Mouse (Mus musculus) cerebellum, adult 11-12 months (tissue): ENCODE results near the gene Irak4.

ENCODE experiments used
- DNase-seq: peaks from one replicate; pipeline ENCODE4 v3.0.0; 2022

The Irak4 gene

DNA sequence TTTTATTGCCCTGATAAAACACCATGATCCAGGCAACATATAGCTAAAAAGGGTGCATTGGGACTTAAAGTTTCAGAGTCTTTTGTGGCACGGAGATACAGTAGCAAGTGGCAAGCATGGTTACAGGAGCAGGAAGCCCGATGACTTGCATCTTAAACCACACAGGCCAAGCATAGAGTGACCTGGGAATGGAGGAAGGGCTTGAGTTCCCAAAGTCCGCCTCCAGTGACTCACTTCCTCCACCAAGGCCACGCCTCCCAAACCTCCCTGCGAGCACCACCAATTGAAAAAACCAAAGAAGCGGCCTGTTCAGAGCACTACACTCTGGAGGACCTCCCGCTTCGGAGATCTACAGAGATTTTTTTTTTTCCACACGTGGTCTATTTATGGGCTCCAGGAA, 22.4 kb downstream of the Irak4 start:
- DNase-seq = no peak

DNA sequence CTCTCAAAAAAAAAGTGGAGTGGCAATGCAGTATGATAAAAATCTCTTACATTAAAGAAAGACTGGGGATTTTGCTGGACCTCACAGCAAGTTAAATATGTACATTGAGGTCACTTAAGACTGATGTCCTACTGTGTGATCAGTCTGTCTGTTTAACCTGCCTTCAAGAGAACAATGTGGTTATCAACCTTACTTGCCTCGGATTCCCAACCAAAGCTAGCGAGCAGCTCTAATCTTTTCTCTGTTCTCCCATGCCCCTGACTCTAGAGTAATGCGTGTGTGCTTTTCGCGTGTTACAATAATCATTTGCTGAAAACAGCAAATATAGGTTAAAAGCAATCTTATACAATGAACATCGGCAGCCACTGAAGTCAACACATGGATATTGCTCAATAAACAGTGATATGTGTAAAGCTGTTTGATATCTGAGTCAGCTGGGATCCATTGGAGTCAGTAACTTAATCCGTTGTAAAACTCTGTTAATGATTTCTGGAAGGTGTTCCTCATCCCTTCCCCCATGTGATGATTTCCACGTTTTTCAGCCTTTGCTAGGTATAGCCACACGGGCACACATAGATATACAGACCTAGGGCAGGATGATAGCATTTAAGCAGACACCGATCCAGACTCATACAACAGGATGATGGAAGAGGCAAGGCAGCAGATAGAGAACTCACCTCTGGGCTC, 25.2 kb downstream of the Irak4 start:
- DNase-seq = no peak

DNA sequence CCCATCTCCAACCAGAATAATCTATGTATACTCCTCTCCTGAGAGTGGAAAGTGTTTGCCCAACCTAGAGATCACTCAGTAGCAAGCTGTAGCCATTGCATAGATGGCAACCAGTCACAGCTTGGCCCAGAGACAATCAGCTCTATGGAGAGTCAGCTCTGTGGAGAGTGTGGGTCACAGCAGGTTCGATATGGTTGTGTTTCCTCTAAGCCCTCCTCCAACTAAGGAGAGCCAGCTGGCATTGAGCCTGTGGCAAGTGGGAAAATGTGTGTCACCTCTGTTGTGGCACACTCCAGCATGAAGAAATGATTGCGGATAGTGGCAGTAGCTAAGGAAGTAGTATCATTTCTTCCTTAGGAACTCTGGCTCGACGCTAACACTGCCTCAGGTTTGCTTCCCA, 28.1 kb downstream of the Irak4 start:
- DNase-seq = no peak

DNA sequence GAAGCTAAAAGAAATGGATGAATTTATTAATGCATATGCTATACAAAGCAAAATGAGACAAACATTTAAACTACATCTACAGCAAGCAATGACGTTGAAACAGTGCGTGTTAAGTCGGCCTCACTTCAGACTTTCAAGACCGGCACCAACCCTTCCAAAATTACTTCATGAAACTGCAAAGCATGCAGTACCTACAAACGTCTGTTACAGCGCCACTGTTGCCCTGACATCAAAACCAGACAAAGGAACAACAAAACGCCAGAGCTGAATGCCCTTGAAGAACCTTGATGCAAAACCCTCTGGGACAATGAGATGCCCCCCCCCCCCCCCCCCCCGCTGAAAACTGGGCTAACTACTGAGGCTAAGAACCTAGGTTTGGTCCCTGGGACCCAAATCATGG, 29.3 kb downstream of the Irak4 start:
- DNase-seq = no peak

DNA sequence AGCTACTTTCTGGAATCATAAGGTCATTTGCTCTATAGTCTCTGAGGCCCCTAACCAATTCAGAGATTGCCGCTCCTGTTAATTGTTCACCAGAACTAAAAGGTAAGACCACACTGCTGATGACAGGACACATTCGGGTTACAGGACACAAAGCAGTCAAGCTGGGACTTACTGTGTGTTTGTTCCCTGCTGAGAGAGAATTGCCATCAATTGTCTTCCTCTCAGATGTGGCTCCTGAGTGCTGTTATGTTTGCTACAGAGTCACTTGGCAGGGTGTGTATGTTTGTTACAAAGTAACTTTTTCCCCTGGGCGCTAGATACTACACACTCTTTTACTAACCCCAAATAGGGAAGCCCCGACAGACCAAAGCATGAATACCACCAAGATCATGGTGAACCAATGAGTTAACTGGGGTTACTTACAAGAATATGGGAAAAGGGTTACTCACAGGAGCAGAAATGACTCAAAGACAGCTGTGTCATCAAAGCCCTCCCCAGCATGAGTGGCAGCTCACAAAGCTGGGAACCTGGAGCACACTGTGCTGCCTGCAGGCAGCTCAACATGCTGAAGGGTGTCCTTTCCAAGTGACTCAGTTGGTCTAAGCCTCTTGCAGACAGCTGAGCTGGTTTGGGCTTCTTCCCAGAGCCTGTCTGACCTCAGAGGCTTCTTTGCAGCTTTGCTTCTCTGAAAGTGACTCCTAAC, 31.3 kb downstream of the Irak4 start:
- no peak for DNase-seq

DNA sequence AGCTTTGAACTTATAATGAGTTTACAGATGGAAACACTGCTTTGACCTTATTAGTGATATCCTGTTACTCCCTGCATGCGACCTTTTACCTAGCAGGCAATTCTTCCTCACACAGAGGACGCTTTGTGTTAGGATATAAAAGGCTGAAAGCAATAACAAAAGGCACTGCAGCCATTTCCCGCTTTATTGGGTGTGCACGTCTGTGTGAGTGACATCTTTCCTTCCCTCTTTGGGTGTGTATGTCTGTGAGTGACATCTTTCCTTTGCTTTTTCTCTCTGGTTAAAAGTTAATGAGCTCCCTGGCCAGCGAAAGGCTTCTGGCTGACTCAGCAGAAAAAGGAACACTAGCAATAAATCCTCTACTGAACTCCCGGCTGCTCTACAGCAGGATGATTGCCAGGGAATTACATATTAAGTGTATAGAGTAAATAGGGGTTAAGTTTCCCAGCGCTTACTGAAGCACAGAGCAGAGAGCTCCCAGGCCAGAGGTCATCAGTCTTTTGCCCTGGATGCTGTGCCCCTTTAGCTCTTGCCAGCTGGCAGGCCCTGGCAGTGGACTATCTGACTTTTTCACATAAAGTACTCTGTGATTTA, 38.7 kb downstream of the Irak4 start:
- DNase-seq = no peak

DNA sequence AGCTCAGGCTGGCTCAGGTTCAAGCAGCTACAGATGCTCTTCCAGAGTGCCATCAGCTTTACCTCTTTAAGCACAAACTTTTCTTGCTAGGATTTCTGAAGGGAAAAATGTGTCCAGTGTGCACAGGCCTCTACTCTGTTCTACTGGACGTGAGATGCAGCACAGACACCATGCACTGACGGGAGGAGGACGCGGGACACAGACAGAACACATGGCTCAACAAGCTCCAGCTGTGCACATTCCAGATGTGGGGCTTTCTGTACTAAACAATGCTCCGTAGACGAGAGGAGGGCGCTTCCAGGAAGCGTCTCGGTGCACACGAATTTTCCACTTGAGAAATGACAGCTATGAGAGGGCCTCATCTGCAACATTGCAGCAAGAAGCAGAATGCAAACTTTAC, 39.7 kb downstream of the Irak4 start:
- no peak for DNase-seq

DNA sequence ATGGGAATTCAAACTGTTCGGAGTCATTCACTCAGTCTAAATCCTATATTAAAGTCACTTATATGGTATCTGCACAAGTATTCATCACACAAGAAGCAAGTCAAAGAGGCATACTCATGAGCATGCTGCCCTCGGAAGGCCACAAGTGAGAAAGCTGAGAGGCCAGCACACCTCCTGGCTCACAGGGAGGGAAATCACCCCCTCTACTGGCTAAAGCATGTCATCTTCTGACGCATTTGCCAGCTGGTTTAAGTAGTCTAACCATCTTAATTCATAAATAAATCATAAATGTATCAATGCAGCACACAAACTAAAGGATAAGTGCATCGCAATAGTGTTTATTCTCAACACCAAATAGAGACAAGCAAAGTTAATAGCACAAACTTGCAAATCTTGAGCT, 41.3 kb downstream of the Irak4 start:
- DNase-seq = no peak

DNA sequence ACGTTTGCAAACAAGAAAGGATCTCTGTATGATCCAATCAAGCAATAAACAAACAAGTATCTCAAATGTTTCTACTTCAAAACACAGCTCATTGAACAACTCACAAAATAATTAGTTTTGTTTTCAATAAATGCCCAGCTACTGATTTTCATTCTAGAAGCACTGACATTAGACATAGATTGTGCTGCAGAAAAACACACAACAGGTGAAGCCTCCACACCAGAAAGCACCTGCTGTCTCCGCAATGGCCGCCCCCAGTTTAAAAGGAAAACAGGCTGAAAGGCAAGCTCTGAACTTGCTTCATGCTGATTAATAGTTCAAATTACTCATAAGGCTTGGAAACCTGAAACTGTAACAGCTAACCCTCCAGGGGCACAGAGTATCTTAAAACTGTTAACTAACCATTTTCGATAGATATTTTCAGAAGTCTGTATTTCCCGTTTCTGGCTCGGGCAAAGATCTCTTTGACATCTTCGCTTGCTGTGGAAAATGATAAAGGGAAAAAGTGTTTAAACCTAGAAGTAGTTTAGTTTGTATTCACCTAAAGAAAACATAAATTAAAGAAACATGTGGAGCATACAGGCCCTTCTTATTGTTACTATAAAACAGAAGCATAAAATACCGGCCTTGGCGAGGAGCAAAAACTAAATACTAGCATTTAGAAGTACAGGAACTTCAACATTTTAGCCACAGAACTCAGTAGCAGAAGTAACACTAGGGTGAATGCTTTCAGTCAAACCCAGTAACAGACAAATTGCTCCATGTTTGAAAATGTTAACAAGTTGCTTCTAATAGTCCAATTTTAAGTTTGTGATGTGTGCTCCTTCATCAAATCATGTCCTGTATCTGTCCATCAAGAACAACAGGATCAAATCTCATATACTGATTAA, 44.6 kb downstream of the Irak4 start:
- DNase-seq = no peak

DNA sequence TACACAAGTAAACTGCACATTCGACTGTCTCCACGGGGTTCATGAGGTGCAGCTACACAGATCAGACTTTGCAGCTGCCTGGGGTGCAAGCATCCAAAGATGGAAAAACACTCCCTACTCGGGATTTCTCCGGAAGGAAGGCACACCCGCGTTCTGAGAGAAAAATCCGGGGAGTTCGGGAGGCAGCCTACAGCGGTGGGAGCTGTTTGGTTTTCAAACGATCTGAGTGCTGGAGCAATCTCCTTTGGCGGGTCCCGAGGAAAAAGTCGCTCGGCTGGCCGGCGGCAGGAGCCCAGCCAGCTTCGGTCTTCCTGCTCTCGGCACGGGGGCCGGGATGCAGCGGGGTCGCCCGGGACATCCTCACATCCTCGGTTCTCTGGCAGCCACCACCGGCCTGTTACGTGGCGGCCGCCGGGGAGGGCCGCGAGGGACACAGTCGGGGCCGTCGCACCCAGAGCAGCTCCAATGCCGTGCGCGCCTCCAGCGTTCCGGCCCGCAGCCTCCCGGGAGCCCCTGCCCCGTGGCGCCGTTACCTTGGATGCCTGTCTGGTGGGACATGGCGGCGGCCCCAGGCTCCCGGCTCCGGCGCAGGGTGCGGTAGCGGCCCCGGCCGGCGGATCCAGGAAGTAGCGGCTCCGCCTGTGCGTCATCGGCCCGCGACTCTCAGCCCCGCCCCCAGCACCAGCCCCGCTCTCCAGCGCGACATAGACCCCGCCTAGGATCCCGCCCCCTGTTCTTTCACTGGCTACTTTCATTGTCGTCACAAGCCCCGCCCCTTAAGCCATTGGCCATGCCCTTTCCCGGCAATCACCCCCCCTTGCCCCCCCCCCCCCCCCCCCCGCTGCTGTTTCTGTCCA, 46.0 kb downstream of the Irak4 start, which contains the start of gene Twf1:
Gene Twf1, minus strand, starts transcription at position 671 of the 857 bp plus-strand sequence.
- peak; percentile 98 for DNase-seq

DNA sequence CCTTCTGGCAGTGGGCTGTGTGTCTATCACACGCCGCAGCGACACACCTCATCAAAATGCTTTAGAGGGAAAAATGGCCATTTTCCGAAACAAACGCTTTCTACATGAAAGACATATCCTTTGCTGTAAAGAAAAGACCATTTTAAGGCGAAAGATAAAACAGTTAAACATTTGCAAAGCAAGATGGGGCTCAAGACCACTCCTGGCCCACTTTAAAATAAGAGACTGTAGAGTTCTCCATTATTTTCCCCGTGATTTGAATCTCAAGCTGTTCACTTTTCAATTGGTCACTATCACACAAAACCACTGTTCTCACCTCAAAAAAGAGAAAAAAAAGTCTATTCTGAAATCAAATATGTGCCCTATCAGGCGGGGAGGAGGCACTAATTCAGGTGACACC, 46.6 kb downstream of the Irak4 start:
- no peak for DNase-seq

DNA sequence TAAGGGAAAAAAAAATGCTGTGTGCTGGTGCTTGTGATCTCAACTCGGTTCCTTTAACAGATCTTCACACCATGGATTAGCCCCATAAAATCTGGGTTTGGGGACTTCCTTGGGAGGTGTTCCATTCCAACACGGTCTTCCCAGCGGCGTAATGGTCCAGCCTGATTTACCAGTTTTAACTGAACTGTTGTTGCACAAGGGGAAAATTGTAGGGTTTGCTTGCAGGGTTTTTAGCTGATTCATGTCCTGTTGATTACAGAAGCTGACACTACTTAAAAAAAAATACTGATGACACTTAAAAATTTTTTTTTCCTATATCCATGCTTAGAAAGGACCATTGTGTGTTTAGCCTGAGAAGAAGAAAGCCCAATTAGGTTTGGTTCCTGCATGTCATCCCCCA, 47.9 kb downstream of the Irak4 start:
- no peak for DNase-seq

DNA sequence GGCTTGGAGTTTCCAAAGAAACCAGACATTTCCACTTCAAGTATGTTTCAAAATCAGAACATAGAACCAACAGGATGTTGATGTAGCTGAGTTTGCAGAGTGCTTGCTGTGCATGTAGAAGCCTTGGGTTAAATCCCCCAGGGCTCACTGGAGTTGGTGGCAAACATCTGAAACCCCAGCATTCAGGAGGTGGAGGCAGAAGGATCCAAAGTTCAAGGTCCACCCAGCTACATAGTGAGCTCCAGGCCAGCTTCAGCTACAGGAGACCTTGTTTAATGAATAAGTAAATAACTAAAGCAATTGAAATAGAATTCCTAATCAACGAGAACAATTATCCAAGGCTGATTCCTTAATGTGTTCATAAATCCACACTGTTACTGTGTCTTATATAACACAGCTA, 50.1 kb downstream of the Irak4 start:
- no peak for DNase-seq

DNA sequence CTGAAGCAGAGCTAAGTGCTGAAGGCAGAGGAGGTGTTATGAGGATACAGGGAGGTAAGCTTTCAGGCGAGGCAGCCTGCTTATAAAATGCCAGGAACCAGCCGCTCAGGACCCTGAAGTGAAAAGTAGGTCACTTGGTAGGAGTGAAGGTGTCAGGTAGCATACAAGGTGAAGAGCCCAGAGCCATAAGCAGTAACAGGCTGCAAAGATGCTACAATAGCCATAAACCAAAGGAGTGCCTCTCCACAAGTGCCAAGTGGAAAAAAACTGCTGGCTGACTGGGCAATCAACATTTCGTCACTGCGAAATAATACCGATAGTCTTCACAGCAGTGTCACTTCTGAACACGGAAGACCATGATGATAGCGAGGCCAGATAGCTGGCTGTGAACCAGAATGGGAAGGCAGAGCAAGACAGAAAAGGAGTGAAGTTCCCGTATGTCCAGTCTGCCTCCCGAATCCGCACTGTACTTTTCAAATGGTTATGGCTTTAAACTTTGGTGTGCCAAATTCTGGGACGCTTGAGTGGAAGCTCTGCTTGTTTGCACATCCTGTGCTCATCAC, 56.8 kb downstream of the Irak4 start:
- no peak for DNase-seq

DNA sequence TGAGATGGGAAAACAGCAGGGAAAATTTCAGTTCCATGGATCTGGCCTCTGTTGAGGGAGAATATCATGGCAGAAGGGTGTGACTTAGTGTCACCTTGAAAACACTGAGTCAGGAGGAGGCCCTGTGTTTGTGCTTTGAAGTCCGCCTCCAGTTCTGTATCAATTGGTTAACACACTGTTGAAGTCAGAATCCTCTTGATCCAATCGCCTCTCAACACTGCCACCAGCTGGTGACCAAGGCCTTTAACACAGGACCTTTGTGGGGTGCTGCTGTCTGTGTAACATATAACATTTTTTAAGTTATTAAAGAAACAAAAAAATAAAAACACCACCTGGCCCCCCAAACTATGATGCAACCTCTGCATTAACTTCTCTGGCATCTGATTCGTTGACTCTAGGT, 57.9 kb downstream of the Irak4 start:
- no peak for DNase-seq

DNA sequence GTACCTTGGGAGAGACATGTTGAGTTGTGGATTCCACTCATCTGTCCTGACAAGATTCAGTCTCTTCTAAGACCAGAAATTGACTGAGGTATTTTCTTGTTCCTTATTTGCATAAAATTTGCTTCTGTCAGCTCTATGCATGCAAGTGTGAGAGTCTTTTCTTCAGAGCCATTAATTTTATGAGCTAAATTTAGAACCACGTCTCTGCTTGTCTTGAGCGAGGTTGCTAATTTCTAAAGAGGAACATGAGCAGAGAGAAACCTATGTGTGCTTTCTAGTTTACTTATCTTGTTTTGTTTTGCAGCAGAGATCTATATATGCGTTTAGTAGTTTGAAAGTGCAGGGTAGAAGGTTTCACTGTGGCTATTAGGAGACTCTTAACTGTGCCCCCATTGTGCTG, 59.0 kb downstream of the Irak4 start:
- no peak for DNase-seq

DNA sequence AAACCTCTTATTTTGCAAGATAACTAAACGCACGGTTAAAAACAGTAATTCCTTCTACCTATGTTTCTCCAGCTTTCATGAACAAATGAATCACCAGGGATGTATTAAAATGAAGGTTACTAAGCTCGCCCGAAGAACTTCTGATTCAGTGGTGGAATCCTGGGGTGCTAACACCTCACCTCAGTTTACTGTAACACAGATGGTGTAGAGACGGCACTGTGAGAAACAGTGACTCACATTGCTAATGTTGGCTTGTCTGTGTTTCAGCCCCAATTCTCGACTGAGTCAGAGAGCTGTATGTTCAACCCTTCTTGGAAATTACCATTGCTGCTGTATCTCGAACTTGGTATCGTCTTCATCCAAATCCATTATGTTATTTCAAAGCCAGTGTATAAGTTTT, 64.3 kb downstream of the Irak4 start:
- no peak for DNase-seq

DNA sequence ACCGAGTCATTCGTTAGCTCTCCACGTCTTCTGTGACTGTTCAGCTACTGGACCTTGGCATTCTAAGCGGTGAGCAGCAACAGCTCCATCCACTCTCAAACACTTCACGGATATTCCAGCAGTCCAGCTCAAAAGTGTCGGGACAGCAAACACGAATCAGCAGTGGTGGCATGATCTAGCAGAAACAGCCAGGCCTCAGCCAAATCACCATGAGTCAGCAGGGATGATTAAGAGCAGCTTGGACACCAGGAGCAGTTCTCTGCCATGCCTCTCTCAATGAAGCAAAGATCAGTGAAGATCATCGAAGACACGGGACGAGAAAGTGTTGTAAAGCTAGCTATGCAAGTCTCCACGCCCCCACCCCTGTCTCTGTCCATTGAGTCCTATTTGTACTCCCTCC, 72.6 kb downstream of the Irak4 start:
- no peak for DNase-seq

DNA sequence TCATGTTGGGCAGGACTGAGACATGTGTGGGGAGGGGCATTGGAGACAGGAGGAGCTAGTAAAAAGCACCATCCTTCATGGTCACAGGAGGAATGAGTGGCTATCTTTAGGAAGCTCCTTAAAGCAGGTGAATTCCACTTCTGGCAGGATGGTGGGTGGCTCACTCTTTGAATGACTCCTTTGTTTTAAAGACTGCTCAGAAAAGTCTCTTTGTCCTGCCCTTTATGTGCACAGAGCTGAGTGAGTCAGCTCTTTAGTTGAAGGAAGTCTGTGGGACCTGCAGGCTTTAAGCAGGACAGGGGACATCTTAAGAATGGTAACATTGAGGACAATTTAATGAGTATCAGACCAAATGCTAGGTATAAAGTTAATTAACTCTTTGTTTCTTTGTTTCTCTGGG, 77.5 kb downstream of the Irak4 start:
- DNase-seq = no peak

DNA sequence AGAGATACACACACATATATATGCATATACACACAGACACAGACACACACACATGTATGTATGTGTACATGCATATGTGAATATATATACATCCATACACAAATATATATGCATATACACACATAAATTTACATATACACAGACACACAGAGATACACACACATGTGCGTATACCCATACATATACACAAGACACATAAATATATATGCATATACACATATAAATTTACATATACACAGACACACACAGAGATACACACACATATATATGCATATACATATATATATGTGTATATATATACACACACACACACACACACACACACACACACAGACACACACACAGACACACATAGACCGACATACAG, 85.0 kb downstream of the Irak4 start:
- no peak for DNase-seq

DNA sequence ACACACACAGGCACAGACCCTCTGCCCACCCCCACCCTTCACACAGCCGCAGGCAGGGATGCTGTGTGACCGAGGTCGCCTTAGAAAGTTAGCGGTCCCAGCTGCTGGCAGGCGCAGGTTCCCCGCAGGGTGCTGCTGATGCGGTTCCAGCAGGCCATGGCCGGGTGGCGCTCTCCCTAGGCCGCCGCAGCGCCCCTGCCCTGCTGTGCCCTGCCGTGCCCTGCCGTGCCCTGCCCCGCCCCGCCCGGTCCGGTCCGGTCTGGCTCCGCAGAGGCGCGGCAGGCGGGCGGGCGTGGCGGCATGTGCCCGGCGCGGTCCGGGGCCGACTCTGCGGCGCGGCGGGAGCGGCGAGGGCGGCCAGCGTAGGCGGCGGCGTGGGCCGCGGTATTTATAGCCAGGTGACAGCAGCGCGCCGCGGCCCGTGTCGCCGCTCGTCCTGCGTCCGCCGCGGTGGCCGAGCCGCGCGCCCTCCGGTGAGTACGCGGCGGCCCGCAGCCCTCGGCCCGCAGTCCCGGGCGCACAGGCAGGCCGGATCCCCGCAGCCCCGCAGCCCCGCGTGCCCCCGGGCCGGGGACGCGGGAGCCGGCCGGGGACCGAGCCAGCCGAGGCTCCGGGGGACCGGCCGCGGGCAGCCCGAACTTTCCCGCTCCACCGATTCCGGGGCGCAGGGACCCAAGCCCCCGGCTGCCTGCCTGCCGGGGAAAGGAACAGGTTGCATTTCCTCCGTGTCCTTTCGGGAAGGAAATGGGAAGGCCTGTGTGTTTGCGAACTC, 85.6 kb downstream of the Irak4 start, which contains the start of gene Tmem117:
Gene Tmem117, plus strand, starts transcription at position 403 of the 772 bp plus-strand sequence.
- peak; percentile 59 for DNase-seq
